Mouse (Mus musculus): Measurements from ENCODE around the gene Ankrd10.
"Not testable (repeated sequence)": the region's sequence is repeated elsewhere in the genome, so short reads cannot be mapped to it uniquely, and the experiment has no call there.

Ankrd10 gene

DNA sequence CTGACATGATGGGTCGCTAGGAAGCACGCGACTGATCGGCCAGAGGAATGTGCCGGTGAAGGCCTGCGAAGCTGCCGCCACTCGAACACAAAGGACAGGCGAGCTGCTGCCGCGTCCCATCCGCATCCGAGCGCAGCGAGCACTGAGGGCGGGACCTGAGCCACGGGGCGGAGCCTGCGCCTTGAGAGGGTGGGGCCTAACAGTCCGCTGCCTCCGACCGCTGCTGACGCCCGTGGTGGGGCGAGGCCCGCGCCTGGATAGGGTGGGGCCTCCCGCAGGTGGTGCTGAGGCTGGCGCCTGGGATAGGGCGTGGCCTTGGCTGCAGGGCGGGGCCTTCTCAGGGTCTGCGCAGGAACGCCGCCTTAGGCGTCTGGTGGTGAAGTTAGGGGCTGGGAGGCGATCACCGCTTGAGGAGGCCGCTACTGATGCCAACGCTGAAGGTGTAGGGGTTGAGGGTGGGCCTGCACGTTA, at the start of gene Ankrd10:
Ankrd10 (minus strand) TSS at position 147 of the 471 bp plus-strand sequence.
- H3K27me3 ChIP-seq (ENCODE audit: control insufficient read depth, insufficient read depth, low read length, poor library complexity, severe bottlenecking), result no peaks in the 10 kb centered on the region
- DNase-seq (ENCODE audit: low read depth, low spot score), result peak; percentile 98
- peaks cover 2% of the 10 kb centered on the region for H3K36me3 ChIP-seq (ENCODE audit: control insufficient read depth, insufficient read depth, low read length, poor library complexity, severe bottlenecking)

DNA sequence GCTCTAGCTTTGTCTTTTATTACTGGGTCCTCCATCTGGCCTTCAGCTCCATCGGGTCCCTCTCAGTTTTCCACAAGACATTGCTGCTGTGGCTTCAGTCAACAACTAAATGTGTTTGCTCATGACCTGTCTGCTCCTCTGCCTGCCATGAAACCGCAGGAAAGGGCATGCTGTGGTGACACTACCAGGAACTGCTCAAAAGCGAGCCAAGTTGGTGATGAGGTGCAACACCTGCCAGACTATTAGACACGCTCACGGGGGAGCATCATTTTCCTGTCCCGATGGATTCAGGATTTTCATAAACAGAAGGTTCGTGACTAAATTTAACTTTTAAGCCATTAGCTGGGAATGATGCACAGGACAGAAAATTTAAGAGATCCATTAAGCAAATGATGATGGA, 49.0 kb upstream of the Ankrd10 start:
- Histone ChIP-seq H3K27me3 (ENCODE audit: control insufficient read depth, insufficient read depth, low read length, poor library complexity, severe bottlenecking) (no peaks in the 10 kb centered on the region), H3K36me3 (ENCODE audit: control insufficient read depth, insufficient read depth, low read length, poor library complexity, severe bottlenecking) (no peaks in the 10 kb centered on the region)
- DNase-seq (ENCODE audit: low read depth, low spot score), result no peak

DNA sequence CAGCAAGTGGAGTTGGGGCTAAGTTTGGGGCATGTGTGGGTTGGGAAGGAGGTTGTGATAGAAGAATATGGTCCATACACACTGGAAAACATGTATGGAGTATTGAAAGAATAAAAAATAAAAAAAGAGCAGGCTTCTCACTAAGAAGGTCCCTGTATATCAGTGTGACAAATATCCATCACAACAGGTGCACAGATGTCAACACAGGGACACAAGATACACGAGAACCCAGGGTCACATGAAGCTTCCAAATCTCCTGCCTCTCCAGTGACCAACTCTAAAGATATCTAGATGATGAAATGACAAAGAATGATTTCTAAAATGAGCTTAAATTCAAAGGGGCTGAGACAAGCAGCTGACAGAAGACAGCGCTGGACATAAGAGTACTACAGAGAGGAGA, 32.8 kb upstream of the Ankrd10 start:
- no peak for DNase-seq (ENCODE audit: low read depth, low spot score)
- no peaks in the 10 kb centered on the region for H3K36me3 ChIP-seq (ENCODE audit: control insufficient read depth, insufficient read depth, low read length, poor library complexity, severe bottlenecking)
- no peaks in the 10 kb centered on the region for H3K27me3 ChIP-seq (ENCODE audit: control insufficient read depth, insufficient read depth, low read length, poor library complexity, severe bottlenecking)

DNA sequence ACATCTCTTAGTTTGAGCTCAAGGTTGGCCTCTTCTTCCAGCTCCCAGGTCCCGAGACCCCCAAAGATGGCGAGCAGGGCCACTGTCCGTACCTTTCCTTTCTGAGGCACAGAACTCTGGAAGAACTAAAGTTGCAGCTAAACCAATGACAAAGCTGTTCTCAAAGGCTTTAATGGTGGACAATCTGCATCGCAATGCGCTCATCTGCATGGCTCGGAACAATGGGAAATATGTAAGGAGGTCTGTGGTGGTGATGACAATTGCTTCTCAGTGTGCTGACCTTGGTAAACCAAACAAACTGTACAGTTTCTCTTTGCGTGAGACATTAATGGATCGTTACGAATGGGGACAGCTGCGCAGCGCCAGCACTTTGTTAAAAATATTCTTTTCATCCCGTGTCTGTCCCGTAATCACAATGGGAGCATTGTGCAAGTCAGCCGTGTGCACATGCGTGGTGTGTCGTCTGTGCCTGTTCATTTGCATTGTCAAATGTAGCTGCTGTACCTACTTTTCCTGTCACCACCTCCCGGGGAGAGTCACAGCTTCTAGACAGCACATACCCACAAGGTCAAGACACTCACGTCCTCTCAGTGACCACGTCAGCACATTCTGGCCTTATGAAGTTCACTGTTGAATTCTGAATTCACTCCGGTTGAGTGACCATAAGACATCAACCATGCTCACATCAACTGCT, 30.6 kb upstream of the Ankrd10 start:
- DNase-seq (ENCODE audit: low read depth, low spot score); H3K36me3 ChIP-seq (ENCODE audit: control insufficient read depth, insufficient read depth, low read length, poor library complexity, severe bottlenecking); H3K27me3 ChIP-seq (ENCODE audit: control insufficient read depth, insufficient read depth, low read length, poor library complexity, severe bottlenecking): not testable (repeated sequence)

DNA sequence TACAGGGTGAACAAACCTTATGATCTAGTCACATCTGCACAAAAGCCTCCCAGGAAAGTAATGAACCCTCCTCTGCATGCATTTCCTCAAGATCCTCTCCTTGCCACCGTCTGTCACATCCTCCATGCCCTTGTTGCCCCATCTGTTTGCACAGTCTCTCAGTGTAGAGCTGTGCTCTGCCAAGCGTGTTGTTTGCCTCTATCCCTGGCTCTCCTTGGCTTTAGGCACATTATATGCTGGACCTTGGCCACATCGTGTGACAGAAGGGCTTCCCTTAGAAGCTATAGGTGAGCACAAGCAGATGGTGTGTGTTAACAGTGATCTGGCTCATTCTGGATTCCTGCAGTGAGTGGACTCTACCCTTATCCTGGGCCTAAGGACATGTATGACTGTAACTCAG, 26.4 kb upstream of the Ankrd10 start:
- no peak for DNase-seq (ENCODE audit: low read depth, low spot score)

DNA sequence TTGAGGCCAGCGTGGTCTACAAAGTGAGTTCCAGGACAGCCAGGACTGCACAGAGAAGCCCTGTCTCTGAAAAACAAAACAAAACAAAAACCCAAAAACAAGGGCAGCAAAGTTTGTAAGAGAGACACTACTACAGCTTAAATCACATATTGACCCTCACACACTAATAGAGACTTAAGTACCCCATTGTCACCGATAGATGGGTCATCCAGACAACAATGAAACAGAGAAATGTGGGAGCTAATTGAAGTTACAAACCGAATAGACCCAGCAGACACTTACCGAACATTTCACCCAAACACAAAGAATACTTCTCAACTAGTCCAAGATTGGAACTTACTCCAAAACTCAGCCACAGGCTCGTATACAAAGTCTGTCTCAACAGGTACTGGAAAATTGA, 14.5 kb upstream of the Ankrd10 start:
- Histone ChIP-seq H3K36me3 (ENCODE audit: control insufficient read depth, insufficient read depth, low read length, poor library complexity, severe bottlenecking) (no peaks in the 10 kb centered on the region), H3K27me3 (ENCODE audit: control insufficient read depth, insufficient read depth, low read length, poor library complexity, severe bottlenecking) (no peaks in the 10 kb centered on the region)
- DNase-seq (ENCODE audit: low read depth, low spot score), result no peak

More for the DNA sequence above, 26.4 kb upstream of the Ankrd10 start:
- Histone ChIP-seq H3K27me3 (ENCODE audit: control insufficient read depth, insufficient read depth, low read length, poor library complexity, severe bottlenecking) (no peaks in the 10 kb centered on the region), H3K36me3 (ENCODE audit: control insufficient read depth, insufficient read depth, low read length, poor library complexity, severe bottlenecking) (no peaks in the 10 kb centered on the region)

DNA sequence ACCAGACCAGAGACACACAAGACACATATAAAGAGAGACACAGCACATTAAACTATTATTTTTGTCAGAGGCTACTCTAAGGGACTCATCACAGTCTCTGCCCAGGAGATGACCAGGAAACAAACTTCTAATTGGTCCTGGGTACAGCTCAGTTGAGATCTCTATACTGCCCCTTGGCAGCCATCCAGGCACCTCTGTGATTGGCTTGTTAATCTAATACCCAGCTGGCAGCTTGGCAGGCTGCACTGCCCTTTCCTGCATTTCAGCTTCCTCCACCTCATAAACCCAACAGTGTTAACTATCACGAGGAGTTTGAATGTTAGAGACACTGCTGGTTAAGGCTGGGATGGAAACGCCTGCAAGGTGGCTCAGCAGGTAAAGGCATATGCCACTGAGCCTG, 7.6 kb upstream of the Ankrd10 start:
- H3K36me3 ChIP-seq (ENCODE audit: control insufficient read depth, insufficient read depth, low read length, poor library complexity, severe bottlenecking), result 0 out of 2 replicates have a peak, but pooled peaks cover 1% of the 10 kb centered on the region
- H3K27me3 ChIP-seq (ENCODE audit: control insufficient read depth, insufficient read depth, low read length, poor library complexity, severe bottlenecking), result no peaks in the 10 kb centered on the region
- no peak for DNase-seq (ENCODE audit: low read depth, low spot score)

DNA sequence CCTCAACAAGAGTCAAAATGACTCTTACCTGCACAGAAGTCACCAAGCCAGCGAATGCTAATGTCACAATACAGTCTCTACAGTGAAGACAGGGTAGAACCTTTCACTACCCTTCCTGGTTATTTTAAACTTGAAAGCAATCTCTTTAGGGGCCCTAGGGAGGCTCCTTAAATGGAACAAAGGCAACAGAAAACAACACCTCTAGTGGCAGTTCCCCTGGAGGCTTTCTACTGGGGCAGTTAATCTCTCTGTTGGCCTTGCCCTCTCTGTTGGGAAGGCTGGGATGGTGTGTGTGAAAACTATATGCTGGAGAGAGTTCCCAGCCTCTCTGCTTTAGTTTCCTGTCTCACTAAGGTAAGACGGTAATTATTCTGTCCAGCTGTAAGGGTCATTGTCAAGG, 5.0 kb upstream of the Ankrd10 start:
- DNase-seq (ENCODE audit: low read depth, low spot score), result no peak
- Histone ChIP-seq H3K27me3 (ENCODE audit: control insufficient read depth, insufficient read depth, low read length, poor library complexity, severe bottlenecking) (no peaks in the 10 kb centered on the region), H3K36me3 (ENCODE audit: control insufficient read depth, insufficient read depth, low read length, poor library complexity, severe bottlenecking) (0 out of 2 replicates have a peak, but pooled peaks cover 1% of the 10 kb centered on the region)

DNA sequence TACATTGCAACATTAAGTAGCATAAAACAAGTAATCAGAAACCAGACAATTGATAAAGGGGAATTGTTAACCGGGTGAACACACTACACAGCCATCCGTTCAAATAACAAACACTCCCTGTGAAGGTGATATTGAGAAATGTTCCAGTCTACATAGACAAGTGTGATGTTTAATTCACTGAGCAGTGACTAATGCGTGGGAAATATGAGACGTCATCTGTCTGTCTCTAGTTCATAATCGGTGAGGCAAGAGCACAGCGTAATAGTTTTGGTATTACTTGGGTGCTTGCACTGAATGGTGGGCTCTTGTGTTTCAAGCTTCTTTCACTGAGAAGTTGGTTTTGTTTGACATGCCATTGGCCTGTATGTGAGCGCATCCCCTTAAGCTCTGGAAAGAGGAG, 2.0 kb upstream of the Ankrd10 start:
- no peaks in the 10 kb centered on the region for H3K27me3 ChIP-seq (ENCODE audit: control insufficient read depth, insufficient read depth, low read length, poor library complexity, severe bottlenecking)
- DNase-seq (ENCODE audit: low read depth, low spot score), result no peak
- peaks cover 1% of the 10 kb centered on the region; the same call in 1 of the 2 replicates for H3K36me3 ChIP-seq (ENCODE audit: control insufficient read depth, insufficient read depth, low read length, poor library complexity, severe bottlenecking)

DNA sequence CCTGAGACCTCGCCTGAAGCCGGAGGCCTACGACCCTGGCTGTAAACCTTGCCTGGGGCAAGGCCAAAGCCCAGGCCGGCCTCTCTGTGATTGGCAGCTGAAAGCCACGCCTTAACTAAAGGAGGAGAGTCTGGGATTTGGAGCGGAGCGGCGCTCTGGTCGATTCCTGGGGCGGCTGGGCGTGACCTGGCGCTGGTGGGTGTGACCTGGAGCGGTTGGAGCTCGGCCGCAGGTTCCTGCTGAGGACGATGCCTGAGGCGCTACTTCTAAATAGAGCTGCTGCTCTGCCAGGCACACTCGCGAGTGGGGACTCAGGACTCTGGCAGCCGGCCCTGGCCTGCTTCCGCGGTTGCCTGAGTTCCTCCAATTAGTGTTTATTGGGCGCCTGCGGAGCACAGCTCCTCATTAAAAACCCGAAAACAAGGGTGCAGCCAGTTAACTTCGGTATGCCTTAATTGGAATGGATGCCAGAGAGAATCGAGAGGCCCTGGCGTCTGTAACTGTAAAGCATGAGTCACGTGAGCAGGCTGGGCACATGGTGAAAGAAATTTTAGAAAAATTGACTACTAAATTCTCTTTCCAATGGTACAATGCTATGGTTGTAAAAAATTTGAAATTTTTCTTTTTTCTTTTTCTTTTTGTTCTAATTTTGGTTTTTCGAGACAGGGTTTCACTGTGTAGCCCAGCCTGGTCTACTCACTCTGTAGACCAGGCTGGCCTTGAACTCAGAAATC, 934 bp upstream of the Ankrd10 start:
- Histone ChIP-seq H3K36me3 (ENCODE audit: control insufficient read depth, insufficient read depth, low read length, poor library complexity, severe bottlenecking) (peaks cover 2% of the 10 kb centered on the region; the same call in 1 of the 2 replicates), H3K27me3 (ENCODE audit: control insufficient read depth, insufficient read depth, low read length, poor library complexity, severe bottlenecking) (no peaks in the 10 kb centered on the region)
- peak; percentile 65 for DNase-seq (ENCODE audit: low read depth, low spot score)

DNA sequence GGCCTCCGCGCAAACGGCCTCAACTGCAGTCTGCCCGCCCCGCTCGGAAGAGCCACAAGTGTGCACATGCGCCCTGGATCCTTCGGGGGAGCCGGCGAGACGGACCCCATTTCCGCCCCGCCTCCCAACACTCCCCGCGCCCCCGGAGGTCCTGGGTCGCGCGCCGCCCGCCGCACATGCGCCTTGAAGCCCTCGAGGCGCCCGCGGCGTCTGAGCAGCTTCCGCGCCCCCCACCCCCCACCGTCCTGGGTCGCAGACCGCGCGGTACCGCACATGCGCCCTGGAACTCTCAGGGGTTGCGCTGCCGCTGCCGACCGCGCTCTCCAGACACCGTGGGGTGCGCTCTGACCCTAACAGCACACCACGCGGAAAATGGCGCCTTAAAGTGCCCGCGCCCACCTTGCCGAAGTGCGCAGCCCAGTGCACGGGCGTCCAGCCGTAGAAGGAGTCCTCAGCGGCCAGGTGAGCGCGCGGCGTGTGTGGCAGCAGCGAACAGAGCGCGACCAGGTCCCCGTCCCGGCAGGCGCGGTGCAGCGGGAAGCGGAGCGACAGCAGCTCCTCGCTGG, 462 bp downstream of the Ankrd10 start:
- peak; percentile 92 for DNase-seq (ENCODE audit: low read depth, low spot score)
- H3K27me3 ChIP-seq (ENCODE audit: control insufficient read depth, insufficient read depth, low read length, poor library complexity, severe bottlenecking), result no peaks in the 10 kb centered on the region
- peaks cover 5% of the 10 kb centered on the region for H3K36me3 ChIP-seq (ENCODE audit: control insufficient read depth, insufficient read depth, low read length, poor library complexity, severe bottlenecking)

DNA sequence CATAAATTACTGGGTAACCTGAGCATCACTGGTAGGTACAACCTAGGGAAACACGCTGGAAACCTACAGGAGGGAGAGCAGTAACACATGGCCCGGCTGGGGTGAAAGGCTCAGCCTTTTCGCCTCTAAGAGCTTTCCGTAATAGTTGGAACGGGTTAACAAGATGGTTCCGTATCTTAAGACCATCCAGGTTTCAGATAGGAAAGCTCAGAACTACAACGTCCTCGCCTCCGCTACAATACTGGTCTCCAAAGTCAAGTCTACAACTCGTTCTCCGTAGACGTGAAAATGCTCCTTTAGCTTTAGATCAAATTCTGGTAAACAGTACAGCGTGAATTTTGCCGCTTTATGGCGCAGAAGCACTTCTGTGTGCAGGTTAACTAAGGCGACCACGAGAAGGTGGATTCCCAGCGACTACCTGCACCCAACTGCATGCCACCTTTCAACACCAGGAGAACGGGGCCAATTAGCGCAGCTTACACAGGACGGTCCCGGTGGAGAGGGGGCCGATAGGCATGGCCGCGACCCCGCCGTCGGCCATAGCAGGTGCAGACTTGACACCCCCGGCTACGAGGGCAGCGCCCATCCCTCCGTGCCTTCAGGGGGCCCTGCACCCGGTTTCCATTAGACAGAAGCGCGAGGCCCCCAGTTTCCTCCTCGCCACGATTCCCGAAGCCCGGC, 1.1 kb downstream of the Ankrd10 start:
- peak; percentile 63 for DNase-seq (ENCODE audit: low read depth, low spot score)
- Histone ChIP-seq H3K27me3 (ENCODE audit: control insufficient read depth, insufficient read depth, low read length, poor library complexity, severe bottlenecking) (no peaks in the 10 kb centered on the region), H3K36me3 (ENCODE audit: control insufficient read depth, insufficient read depth, low read length, poor library complexity, severe bottlenecking) (peaks cover 9% of the 10 kb centered on the region)

DNA sequence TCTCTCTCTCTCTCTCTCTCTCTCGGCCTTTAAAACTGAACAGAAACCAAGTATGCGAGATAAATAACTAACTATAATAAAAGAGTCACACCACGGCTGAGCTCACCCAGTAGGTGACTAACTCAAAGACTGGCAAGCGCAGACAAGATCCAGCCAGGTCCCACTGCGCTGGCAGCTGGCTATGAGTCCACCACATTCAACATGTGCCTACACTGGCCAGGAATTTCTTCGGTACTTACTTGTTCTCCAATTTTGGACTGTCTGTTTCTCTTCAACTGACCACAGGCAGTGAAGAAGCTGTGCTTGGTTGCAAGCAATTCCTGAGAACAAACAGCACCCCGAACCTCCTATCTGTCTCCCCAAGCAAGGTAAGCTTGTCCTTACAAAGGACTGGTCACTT, 2.1 kb downstream of the Ankrd10 start:
- no peaks in the 10 kb centered on the region for H3K27me3 ChIP-seq (ENCODE audit: control insufficient read depth, insufficient read depth, low read length, poor library complexity, severe bottlenecking)

DNA sequence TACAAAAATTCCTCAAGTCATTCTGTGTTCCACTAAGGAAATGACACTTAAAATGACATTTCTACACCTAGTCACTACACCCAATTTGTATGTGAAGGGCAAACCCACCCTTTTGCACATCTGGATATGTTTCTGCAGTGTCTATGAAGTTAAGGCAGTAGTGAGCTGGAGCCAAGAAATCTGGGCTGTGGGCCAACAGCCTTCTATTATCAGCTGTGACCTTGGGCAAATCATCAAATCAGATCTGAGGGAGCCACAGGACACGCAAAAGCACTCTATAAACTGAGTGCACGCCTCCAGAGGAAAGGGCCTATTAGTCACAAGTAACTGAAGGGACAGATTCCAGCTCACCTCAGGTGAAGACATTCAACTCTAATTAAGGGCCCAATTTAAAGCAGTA, 3.2 kb downstream of the Ankrd10 start:
- no peaks in the 10 kb centered on the region for H3K27me3 ChIP-seq (ENCODE audit: control insufficient read depth, insufficient read depth, low read length, poor library complexity, severe bottlenecking)
- peaks cover 9% of the 10 kb centered on the region for H3K36me3 ChIP-seq (ENCODE audit: control insufficient read depth, insufficient read depth, low read length, poor library complexity, severe bottlenecking)
- DNase-seq (ENCODE audit: low read depth, low spot score), result no peak

More for the DNA sequence above, 2.1 kb downstream of the Ankrd10 start:
- DNase-seq (ENCODE audit: low read depth, low spot score), result no peak
- H3K36me3 ChIP-seq (ENCODE audit: control insufficient read depth, insufficient read depth, low read length, poor library complexity, severe bottlenecking), result peaks cover 9% of the 10 kb centered on the region

DNA sequence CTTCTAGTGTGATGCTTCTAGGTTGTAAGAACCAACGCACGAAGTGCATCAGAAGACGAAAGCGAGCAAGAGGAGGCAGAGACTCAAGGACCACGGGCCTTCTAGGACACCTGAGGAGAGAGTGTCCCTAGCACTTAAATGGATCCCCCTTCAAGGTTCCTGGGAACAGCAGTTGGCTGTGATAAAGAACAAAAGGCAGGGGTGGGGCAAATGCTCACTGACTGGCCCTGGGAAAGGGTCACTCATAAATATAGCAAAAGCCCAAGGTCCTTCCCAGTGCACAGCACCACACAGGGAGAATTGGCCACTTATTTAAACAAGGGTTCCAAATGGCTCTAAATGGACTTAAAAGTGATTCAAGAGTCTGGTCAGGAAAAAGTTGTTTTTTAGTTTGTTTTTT, 6.4 kb downstream of the Ankrd10 start:
- Histone ChIP-seq H3K36me3 (ENCODE audit: control insufficient read depth, insufficient read depth, low read length, poor library complexity, severe bottlenecking) (peaks cover 11% of the 10 kb centered on the region), H3K27me3 (ENCODE audit: control insufficient read depth, insufficient read depth, low read length, poor library complexity, severe bottlenecking) (no peaks in the 10 kb centered on the region)
- DNase-seq (ENCODE audit: low read depth, low spot score), result no peak

Measured in splenic B cell, adult 2 months (primary cell).